Mouse (Mus musculus) midbrain, embryonic 10.5 days (tissue): Measurements from ENCODE around the gene Fscn1. TPM values are rescaled to one million over a fixed set of nuclear protein-coding genes. Genes with fewer than 3 reads are reported as not detected.
A peak's percentile ranks its signal among the peaks of the same experiment; 100 is the strongest.

Experiments used
- DNase-seq: peaks from one replicate; pipeline ENCODE4 v3.0.0-alpha.2; 2017; ENCODE audit warnings: low spot score
- H3K27ac ChIP-seq: fragments of 300-500 bp; sonication (generic); replicated peaks from 2 replicates; pipeline ENCODE4 v1.5.1; 2016; ENCODE audit warnings: mild to moderate bottlenecking
- H3K27me3 ChIP-seq: fragments of 300-500 bp; sonication (generic); 2 replicates; pipeline ENCODE4 v1.6.1; 2016; ENCODE audit warnings: low read depth, mild to moderate bottlenecking; ENCODE audit not compliant: poor library complexity, severe bottlenecking
- H3K36me3 ChIP-seq: fragments of 300-500 bp; sonication (generic); 2 replicates; pipeline ENCODE4 v1.6.1; 2016; ENCODE audit warnings: mild to moderate bottlenecking, moderate library complexity
- H3K4me1 ChIP-seq: fragments of 300-500 bp; sonication (generic); 2 replicates; pipeline ENCODE4 v1.6.1; 2016
- H3K4me3 ChIP-seq: fragments of 300-500 bp; sonication (generic); 2 replicates; pipeline ENCODE4 v1.5.1; 2016; ENCODE audit warnings: mild to moderate bottlenecking, moderate library complexity
- H3K9me3 ChIP-seq: fragments of 300-500 bp; sonication (generic); replicated peaks from 2 replicates; pipeline ENCODE4 v1.6.1; 2016; ENCODE audit warnings: mild to moderate bottlenecking
- WGBS: fragments of 180-500 bp; shearing (Covaris S2); methylation state at CpG from one replicate; pipeline ENCODE4 v1.1.7; 2016; 5-methylcytosine and 5-hydroxymethylcytosine counted together
- polyA plus RNA-seq: library from polyadenylated mRNA; unstranded; fragments of >200 nt; fragmentation: Nextera tagmentation; extraction: Ambion mirVana; gene quantifications from 2 replicates; pipeline ENCODE4 v1.2.1, GENCODE M21; 2016

Fscn1 gene
- 675 and 709 TPM in 2 replicates for polyA plus RNA-seq

GRCm38 (mm10) chr5:142959576-142960556, at the start of gene Fscn1:
Gene Fscn1, plus strand, starts transcription at chr5:142960343.
- peak within 1 kb of the TSS; percentile 99 for H3K4me3 ChIP-seq
- peaks cover 52% of the 10 kb centered on the region for H3K4me1 ChIP-seq
- peaks cover 28% of the 10 kb centered on the region for H3K27me3 ChIP-seq
- H3K36me3 ChIP-seq: peaks cover 23% of the 10 kb centered on the region
- WGBS: 6% methylated on average over 44 of the region's 44 CpGs
- no peaks in the 10 kb centered on the region for H3K9me3 ChIP-seq
- H3K27ac ChIP-seq: peak within 1 kb of the TSS; percentile 100
- DNase-seq: peak; percentile 95

- Histone ChIP-seq H3K27ac (no peak overlapping the region), H3K36me3 (no peaks in the 10 kb centered on the region), H3K9me3 (no peaks in the 10 kb centered on the region), H3K27me3 (no peaks in the 10 kb centered on the region), H3K4me1 (peaks cover 36% of the 10 kb centered on the region), H3K4me3 (no peak overlapping the region)
- 91% methylated on average over 2 of the region's 2 CpGs for WGBS
- no peak for DNase-seq
Measured at GRCm38 (mm10) chr5:142911629-142912028, 48.5 kb upstream of the Fscn1 start.

- Histone ChIP-seq H3K27me3 (no peaks in the 10 kb centered on the region), H3K27ac (no peak overlapping the region), H3K9me3 (no peaks in the 10 kb centered on the region), H3K4me1 (peaks cover 30% of the 10 kb centered on the region), H3K36me3 (no peaks in the 10 kb centered on the region), H3K4me3 (no peak overlapping the region)
- no peak for DNase-seq
- WGBS: 98% methylated on average over 3 of the region's 3 CpGs
Measured at GRCm38 (mm10) chr5:142912320-142912719, 47.8 kb upstream of the Fscn1 start.

- Histone ChIP-seq H3K36me3 (no peaks in the 10 kb centered on the region), H3K4me3 (no peak overlapping the region), H3K4me1 (peaks cover 25% of the 10 kb centered on the region), H3K27ac (no peak overlapping the region), H3K9me3 (no peaks in the 10 kb centered on the region), H3K27me3 (no peaks in the 10 kb centered on the region)
- no peak for DNase-seq
- WGBS: 81% methylated on average over 4 of the region's 4 CpGs
Measured at GRCm38 (mm10) chr5:142912739-142913138, 47.4 kb upstream of the Fscn1 start.

- H3K9me3 ChIP-seq: no peaks in the 10 kb centered on the region
- 96% methylated on average over 11 of the region's 11 CpGs for WGBS
- H3K36me3 ChIP-seq: no peaks in the 10 kb centered on the region
- no peak overlapping the region for H3K4me3 ChIP-seq
- H3K27me3 ChIP-seq: no peaks in the 10 kb centered on the region
- peaks cover under 1% of the 10 kb centered on the region; the same call in 1 of the 2 replicates for H3K4me1 ChIP-seq
- no peak overlapping the region for H3K27ac ChIP-seq
- DNase-seq: no peak
Measured at GRCm38 (mm10) chr5:142915231-142915630, 44.9 kb upstream of the Fscn1 start.

- DNase-seq: no peak
- Histone ChIP-seq H3K27me3 (no peaks in the 10 kb centered on the region), H3K36me3 (no peaks in the 10 kb centered on the region), H3K4me3 (no peak overlapping the region), H3K27ac (no peak overlapping the region), H3K4me1 (peaks cover 6% of the 10 kb centered on the region; the same call in 1 of the 2 replicates), H3K9me3 (no peaks in the 10 kb centered on the region)
- 85% methylated on average over 7 of the region's 7 CpGs for WGBS
Measured at GRCm38 (mm10) chr5:142916593-142916992, 43.5 kb upstream of the Fscn1 start.

GRCm38 (mm10) chr5:142917402-142917801, 42.7 kb upstream of the Fscn1 start:
- WGBS: 94% methylated on average over 8 of the region's 8 CpGs
- H3K36me3 ChIP-seq: no peaks in the 10 kb centered on the region
- no peak overlapping the region for H3K4me3 ChIP-seq
- DNase-seq: no peak
- no peak overlapping the region for H3K27ac ChIP-seq
- no peaks in the 10 kb centered on the region for H3K9me3 ChIP-seq
- H3K4me1 ChIP-seq: peaks cover 6% of the 10 kb centered on the region; the same call in 1 of the 2 replicates
- H3K27me3 ChIP-seq: no peaks in the 10 kb centered on the region

- Histone ChIP-seq H3K4me3 (no peak overlapping the region), H3K9me3 (no peaks in the 10 kb centered on the region), H3K4me1 (peaks cover 7% of the 10 kb centered on the region; the same call in 1 of the 2 replicates), H3K27me3 (no peaks in the 10 kb centered on the region), H3K27ac (peak overlapping the region; percentile 17; the same call in 1 of the 2 replicates), H3K36me3 (no peaks in the 10 kb centered on the region)
- no peak for DNase-seq
- 72% methylated on average over 8 of the region's 8 CpGs for WGBS
Measured at GRCm38 (mm10) chr5:142920311-142921073, 39.7 kb upstream of the Fscn1 start.

- Histone ChIP-seq H3K4me1 (peaks cover 13% of the 10 kb centered on the region), H3K27me3 (no peaks in the 10 kb centered on the region), H3K9me3 (no peaks in the 10 kb centered on the region), H3K27ac (peak overlapping the region; percentile 17; the same call in 1 of the 2 replicates), H3K36me3 (no peaks in the 10 kb centered on the region), H3K4me3 (no peak overlapping the region)
- 85% methylated on average over 6 of the region's 6 CpGs for WGBS
- no peak for DNase-seq
Measured at GRCm38 (mm10) chr5:142921074-142921459, 39.1 kb upstream of the Fscn1 start.

- H3K27me3 ChIP-seq: peaks cover 5% of the 10 kb centered on the region; the same call in 1 of the 2 replicates
- 87% methylated on average over 5 of the region's 5 CpGs for WGBS
- no peaks in the 10 kb centered on the region for H3K9me3 ChIP-seq
- H3K4me1 ChIP-seq: peaks cover 25% of the 10 kb centered on the region
- H3K36me3 ChIP-seq: no peaks in the 10 kb centered on the region
- H3K27ac ChIP-seq: no peak overlapping the region
- H3K4me3 ChIP-seq: no peak overlapping the region
- DNase-seq: no peak
Measured at GRCm38 (mm10) chr5:142922251-142922650, 37.9 kb upstream of the Fscn1 start.

GRCm38 (mm10) chr5:142923781-142924180, 36.4 kb upstream of the Fscn1 start:
- Histone ChIP-seq H3K4me1 (peaks cover 27% of the 10 kb centered on the region), H3K4me3 (no peak overlapping the region), H3K9me3 (no peaks in the 10 kb centered on the region), H3K36me3 (no peaks in the 10 kb centered on the region), H3K27me3 (peaks cover 19% of the 10 kb centered on the region), H3K27ac (no peak overlapping the region)
- 81% methylated on average over 3 of the region's 3 CpGs for WGBS
- no peak for DNase-seq

GRCm38 (mm10) chr5:142924336-142924959, 35.7 kb upstream of the Fscn1 start:
- H3K27ac ChIP-seq: no peak overlapping the region
- no peak for DNase-seq
- WGBS: 81% methylated on average over 12 of the region's 12 CpGs

More at GRCm38 (mm10) chr5:142924336-142924959, 35.7 kb upstream of the Fscn1 start:
- Histone ChIP-seq H3K4me3 (no peak overlapping the region), H3K36me3 (no peaks in the 10 kb centered on the region), H3K27me3 (peaks cover 25% of the 10 kb centered on the region), H3K9me3 (no peaks in the 10 kb centered on the region), H3K4me1 (peaks cover 34% of the 10 kb centered on the region)
